Mouse (Mus musculus) bone marrow macrophage, adult 2 months (primary cell): ENCODE measurements around the gene Ipo9.

ENCODE experiments used
- CTCF ChIP-seq: IDR thresholded peaks from 2 replicates; pipeline ENCODE4 v1.5.1; 2012; ENCODE audit warnings: low read depth, mild to moderate bottlenecking, low read length, moderate library complexity
- POLR2A ChIP-seq: IDR thresholded peaks from 2 replicates; pipeline ENCODE4 v1.6.1; 2012; ENCODE audit warnings: mild to moderate bottlenecking, low read depth, low read length, borderline replicate concordance

GRCm38 (mm10) chr1:135366380-135366779 lies 63.9 kb downstream of the Ipo9 start:
- TF ChIP-seq POLR2A (no peak), CTCF (no peak)
